Mouse (Mus musculus) liver, embryonic 14.5 days (tissue): ENCODE measurements around the gene Eno3.

ENCODE experiments used
- CTCF ChIP-seq: IDR thresholded peaks from 2 replicates; pipeline ENCODE4 v1.5.1; 2016; ENCODE audit warnings: antibody characterized with exemption, low read depth, control low read depth
- EP300 ChIP-seq: IDR thresholded peaks from 2 replicates; pipeline ENCODE4 v1.6.1; 2016; ENCODE audit warnings: antibody characterized with exemption, low read depth

DNA sequence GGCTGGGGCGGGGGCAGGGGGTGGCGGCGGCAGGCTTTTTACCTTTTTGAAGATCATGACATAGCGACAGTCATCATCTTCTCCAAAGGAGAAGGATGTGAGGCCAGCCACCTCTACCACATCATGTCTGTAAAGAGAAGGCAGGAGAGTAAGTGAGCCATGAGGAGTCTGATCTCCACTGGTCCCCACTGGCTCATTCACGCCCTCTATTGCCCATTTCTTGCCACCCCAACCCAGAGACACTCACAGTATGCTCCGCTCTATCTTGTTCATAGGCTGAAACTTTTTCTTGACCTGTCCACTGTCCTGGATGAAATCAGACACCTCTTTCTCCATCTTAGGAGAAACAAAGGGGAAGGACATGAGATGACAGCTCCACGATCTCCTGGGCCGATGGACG, 7.7 kb downstream of the Eno3 start:
- TF ChIP-seq CTCF (0 out of 2 replicates have a peak, but pooled peaks have one; percentile 29), EP300 (no peak)
